Mouse (Mus musculus): Measurements from ENCODE around the gene Fbl. TPM values are rescaled to one million over a fixed set of nuclear protein-coding genes. Genes with fewer than 3 reads are reported as not detected.
"Not testable (repeated sequence)": the region's sequence is repeated elsewhere in the genome, so short reads cannot be mapped to it uniquely, and the experiment has no call there.

Fbl gene
- polyA plus RNA-seq, 1 experiment from 2014 or later: 92.1 TPM

DNA sequence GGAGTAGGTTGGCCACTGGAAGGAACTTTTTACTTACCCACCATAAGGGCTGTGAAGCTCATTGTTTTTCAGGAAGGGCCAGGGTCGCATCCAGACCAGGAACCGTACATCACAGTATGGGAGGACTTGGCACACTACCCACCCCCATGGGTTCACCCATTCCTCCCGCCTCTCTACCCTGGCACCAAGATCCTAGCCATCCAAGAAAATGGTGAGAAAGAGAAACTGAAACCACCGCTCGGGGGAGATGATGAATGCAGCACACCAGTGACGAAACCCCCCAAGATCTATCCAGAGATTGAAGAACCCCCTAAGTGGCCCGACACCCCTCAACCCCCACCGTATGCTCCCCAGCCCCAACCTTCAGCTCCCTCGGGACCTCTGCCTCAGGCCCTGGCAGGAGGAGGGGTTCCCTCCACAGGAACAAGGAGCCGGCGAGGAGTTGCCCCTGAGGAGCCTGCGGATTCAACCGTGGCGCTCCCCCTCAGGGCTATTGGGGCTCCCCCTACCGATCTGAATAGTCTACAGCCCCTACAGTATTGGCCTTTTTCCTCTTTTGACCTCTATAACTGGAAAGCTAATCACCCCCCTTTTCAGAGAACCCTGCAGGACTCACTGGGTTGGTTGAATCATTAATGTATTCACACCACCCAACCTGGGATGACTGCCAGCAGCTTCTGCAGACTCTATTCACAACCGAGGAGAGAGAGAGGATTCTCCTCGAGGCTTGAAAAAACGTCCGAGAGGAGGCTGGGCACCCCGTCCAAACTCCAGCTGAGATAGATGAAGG, 49.6 kb downstream of the Fbl start:
- not testable (repeated sequence) for ATAC-seq (ENCODE audit: insufficient number of reproducible peaks, low FRiP score); H3K27ac ChIP-seq (ENCODE audit: poor library complexity, severe bottlenecking); H3K36me3 ChIP-seq; H3K4me2 ChIP-seq; H3K4me1 ChIP-seq (replicated peaks); H3K27me3 ChIP-seq (replicated peaks); H3K9me3 ChIP-seq (replicated peaks); H3K9ac ChIP-seq; H3K4me3 ChIP-seq
- WGBS: 83% methylated on average over 20 of the region's 20 CpGs

GRCm38 (mm10) chr7:28226836-28227235, 57.3 kb downstream of the Fbl start:
- not testable (repeated sequence) for H3K36me3 ChIP-seq
- WGBS: 74% methylated on average over 4 of the region's 4 CpGs

GRCm38 (mm10) chr7:28227421-28227820, 57.9 kb downstream of the Fbl start:
- H3K27ac ChIP-seq (ENCODE audit: poor library complexity, severe bottlenecking); H3K27me3 ChIP-seq (replicated peaks); H3K4me3 ChIP-seq; H3K4me2 ChIP-seq; H3K4me1 ChIP-seq (replicated peaks); H3K36me3 ChIP-seq; ATAC-seq (ENCODE audit: insufficient number of reproducible peaks, low FRiP score); H3K9ac ChIP-seq: not testable (repeated sequence)
- WGBS: 79% methylated on average over 4 of the region's 4 CpGs
- H3K9me3 ChIP-seq (replicated peaks): peaks cover 12% of the 10 kb centered on the region; the same call in 1 of the 2 replicates

More at GRCm38 (mm10) chr7:28226836-28227235, 57.3 kb downstream of the Fbl start:
- ATAC-seq (ENCODE audit: insufficient number of reproducible peaks, low FRiP score); H3K4me2 ChIP-seq; H3K4me1 ChIP-seq (replicated peaks); H3K9ac ChIP-seq; H3K27ac ChIP-seq (ENCODE audit: poor library complexity, severe bottlenecking); H3K4me3 ChIP-seq; H3K27me3 ChIP-seq (replicated peaks): not testable (repeated sequence)
- H3K9me3 ChIP-seq (replicated peaks): peaks cover 12% of the 10 kb centered on the region; the same call in 1 of the 2 replicates

Other genes starting within 250 kb of the Fbl start
- gene Zfp974, start 240.2 kb upstream of the Fbl start, polyA plus RNA-seq (2016; fragmentation: Nextera tagmentation; extraction: Ambion mirVana): 8.4 and 8.5 TPM in 2 replicates
- gene Zfp780b, start 190.5 kb upstream of the Fbl start, polyA plus RNA-seq (2016; fragmentation: Nextera tagmentation; extraction: Ambion mirVana): 13.9 TPM in 2 replicates
- 2.1 and 2.8 TPM in 2 replicates for gene Zfp850, start 155.6 kb upstream of the Fbl start, polyA plus RNA-seq (2016; fragmentation: Nextera tagmentation; extraction: Ambion mirVana)
- 236 and 237 TPM in 2 replicates for gene Psmc4, start 119.6 kb upstream of the Fbl start, polyA plus RNA-seq (2016; fragmentation: Nextera tagmentation; extraction: Ambion mirVana)
- not detected in 2 replicates for gene Fcgbp, start 98.5 kb upstream of the Fbl start, polyA plus RNA-seq (2016; fragmentation: Nextera tagmentation; extraction: Ambion mirVana)
- gene 9530053A07Rik, start 40.2 kb upstream of the Fbl start, polyA plus RNA-seq (2016; fragmentation: Nextera tagmentation; extraction: Ambion mirVana): 0.04 and 0.08 TPM in 2 replicates
- gene Dyrk1b, start 9.8 kb downstream of the Fbl start, polyA plus RNA-seq (2016; fragmentation: Nextera tagmentation; extraction: Ambion mirVana): 9.1 and 11.4 TPM in 2 replicates
- gene Eid2, start 98.2 kb downstream of the Fbl start, polyA plus RNA-seq (2016; fragmentation: Nextera tagmentation; extraction: Ambion mirVana): 7.4 and 8.7 TPM in 2 replicates
- gene Eid2b, start 108.0 kb downstream of the Fbl start, polyA plus RNA-seq (2016; fragmentation: Nextera tagmentation; extraction: Ambion mirVana): 8.2 and 8.8 TPM in 2 replicates
- not detected in 2 replicates for gene Selenov, start 121.5 kb downstream of the Fbl start, polyA plus RNA-seq (2016; fragmentation: Nextera tagmentation; extraction: Ambion mirVana)
- 0.26 TPM in 1 of 2 replicates, not detected in the other for gene Dll3, start 132.5 kb downstream of the Fbl start, polyA plus RNA-seq (2016; fragmentation: Nextera tagmentation; extraction: Ambion mirVana)
- 133 and 136 TPM in 2 replicates for gene Timm50, start 142.4 kb downstream of the Fbl start, polyA plus RNA-seq (2016; fragmentation: Nextera tagmentation; extraction: Ambion mirVana)
- 73.4 and 76.7 TPM in 2 replicates for gene Supt5, start 169.0 kb downstream of the Fbl start, polyA plus RNA-seq (2016; fragmentation: Nextera tagmentation; extraction: Ambion mirVana)
- 629 and 630 TPM in 2 replicates for gene Rps16, start 180.9 kb downstream of the Fbl start, polyA plus RNA-seq (2016; fragmentation: Nextera tagmentation; extraction: Ambion mirVana)
- 58.0 and 65.3 TPM in 2 replicates for gene Plekhg2, start 202.9 kb downstream of the Fbl start, polyA plus RNA-seq (2016; fragmentation: Nextera tagmentation; extraction: Ambion mirVana)
- 15.9 and 16.5 TPM in 2 replicates for gene Zfp36, start 210.5 kb downstream of the Fbl start, polyA plus RNA-seq (2016; fragmentation: Nextera tagmentation; extraction: Ambion mirVana)
- 45.4 and 46.5 TPM in 2 replicates for gene Med29, start 223.0 kb downstream of the Fbl start, polyA plus RNA-seq (2016; fragmentation: Nextera tagmentation; extraction: Ambion mirVana)
- 68.5 and 70.4 TPM in 2 replicates for gene Paf1, start 223.2 kb downstream of the Fbl start, polyA plus RNA-seq (2016; fragmentation: Nextera tagmentation; extraction: Ambion mirVana)